Mouse (Mus musculus) forebrain, embryonic 13.5 days (tissue): ENCODE measurements at regions not wholly inside any gene's neighbourhood (a gene's known extent, or its start where the extent isn't known, plus 50 kb on each side); places are given as distances from the start of the nearest gene placed in this dataset.
"Not testable (repeated sequence)": the region's sequence is repeated elsewhere in the genome, so short reads cannot be mapped to it uniquely, and the experiment has no call there.

Experiments
- ATAC-seq: fragments of 200-750 bp; cut with Nextera tagmentation; 2 replicates; pipeline ENCODE4 v1.8.0; 2017
- H3K27ac ChIP-seq: fragments of 300-500 bp; sonication (generic); 2 replicates; pipeline ENCODE4 v1.5.1; 2015; ENCODE audit warnings: inconsistent platforms, mild to moderate bottlenecking, moderate library complexity
- H3K27me3 ChIP-seq: fragments of 300-500 bp; sonication (generic); 2 replicates; pipeline ENCODE4 v1.6.1; 2015; ENCODE audit warnings: mild to moderate bottlenecking, inconsistent platforms
- H3K36me3 ChIP-seq: fragments of 300-500 bp; sonication (generic); 2 replicates; pipeline ENCODE4 v1.6.1; 2015; ENCODE audit warnings: mild to moderate bottlenecking, inconsistent platforms; ENCODE audit not compliant: poor library complexity, severe bottlenecking
- H3K4me1 ChIP-seq: fragments of 300-500 bp; sonication (generic); 2 replicates; pipeline ENCODE4 v1.6.1; 2015; ENCODE audit warnings: inconsistent platforms
- H3K4me2 ChIP-seq: fragments of 300-500 bp; sonication (generic); 2 replicates; pipeline ENCODE4 v1.6.1; 2015; ENCODE audit warnings: inconsistent platforms, mild to moderate bottlenecking, moderate library complexity
- H3K4me3 ChIP-seq: fragments of 300-500 bp; sonication (generic); 2 replicates; pipeline ENCODE4 v1.5.1; 2015; ENCODE audit warnings: mild to moderate bottlenecking, inconsistent platforms
- H3K9ac ChIP-seq: fragments of 300-500 bp; sonication (generic); 2 replicates; pipeline ENCODE4 v1.6.1; 2015; ENCODE audit warnings: mild to moderate bottlenecking, inconsistent platforms
- H3K9me3 ChIP-seq: fragments of 300-500 bp; sonication (generic); replicated peaks from 2 replicates; pipeline ENCODE4 v1.6.1; 2016; ENCODE audit warnings: inconsistent platforms
- WGBS: fragments of 180-500 bp; shearing (Covaris S2); methylation state at CpG from one replicate; pipeline ENCODE4 v1.1.7; 2015; 5-methylcytosine and 5-hydroxymethylcytosine counted together

DNA sequence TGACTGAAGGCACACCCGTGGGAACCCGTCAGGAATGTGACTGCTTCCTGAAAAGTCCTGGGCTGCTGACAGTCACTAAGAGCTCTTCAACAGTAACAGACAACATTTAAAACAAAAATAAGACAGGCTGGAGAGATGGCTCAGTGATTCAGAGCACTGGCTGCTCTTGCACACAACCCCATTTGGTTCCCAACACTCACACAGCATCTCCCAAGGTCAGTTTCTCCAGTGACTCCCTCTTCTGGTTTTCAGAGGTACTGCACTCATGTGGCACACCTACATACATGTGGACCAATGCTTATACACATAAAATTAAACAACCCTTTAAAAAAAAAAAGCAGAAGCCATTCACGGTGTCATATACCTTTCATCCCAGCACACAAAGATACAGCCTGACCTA is 305.8 kb upstream of the Asap2 start:
- WGBS = 94% methylated on average over 3 of the region's 3 CpGs

DNA sequence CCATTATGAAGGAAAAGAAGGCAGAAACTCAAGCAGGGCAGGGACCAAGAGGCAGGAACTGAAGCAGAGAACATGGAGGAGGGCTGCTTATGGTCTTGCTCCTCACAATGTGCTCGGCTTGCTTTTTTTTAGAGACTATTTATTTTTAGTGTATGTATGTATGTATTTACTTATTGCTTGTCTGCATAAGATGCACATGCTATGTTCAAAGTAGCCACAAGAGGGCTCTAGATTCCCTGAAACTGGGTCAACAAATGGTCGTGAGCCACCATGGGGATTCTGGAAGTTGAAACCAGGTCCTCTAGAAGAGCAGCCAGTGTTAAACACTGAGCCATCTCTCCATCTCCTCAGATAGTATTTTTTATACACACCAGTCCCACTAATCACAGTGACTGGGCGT is 293.0 kb upstream of the Asap2 start:
- not testable (repeated sequence) for H3K27ac ChIP-seq, H3K4me2 ChIP-seq, H3K4me3 ChIP-seq, ATAC-seq, H3K9ac ChIP-seq, H3K36me3 ChIP-seq, H3K27me3 ChIP-seq, H3K9me3 ChIP-seq, H3K4me1 ChIP-seq
- WGBS = 76% methylated on average over 3 of the region's 3 CpGs

More for the DNA sequence above, 305.8 kb upstream of the Asap2 start:
- not testable (repeated sequence) for H3K4me2 ChIP-seq, H3K9ac ChIP-seq, ATAC-seq, H3K4me3 ChIP-seq, H3K27ac ChIP-seq, H3K4me1 ChIP-seq, H3K27me3 ChIP-seq, H3K36me3 ChIP-seq
- peaks cover 57% of the 10 kb centered on the region for H3K9me3 ChIP-seq
